Mouse (Mus musculus): Measurements from ENCODE around the gene Efcab6. TPM values are rescaled to one million over a fixed set of nuclear protein-coding genes. Genes with fewer than 3 reads are reported as not detected.

Efcab6 gene
- polyA plus RNA-seq, 1 experiment from 2014 or later = 0.29 TPM

GRCm38 (mm10) chr15:84086775-84087174 is 21.6 kb upstream of the Efcab6 start:
- H3K4me2 ChIP-seq = no peak overlapping the region
- H3K27ac ChIP-seq (ENCODE audit: low read depth, low read length) = no peak overlapping the region
- no peaks in the 10 kb centered on the region for H3K36me3 ChIP-seq (ENCODE audit: control insufficient read depth, insufficient read depth, low read length)
- H3K4me1 ChIP-seq (ENCODE audit: control insufficient read depth, insufficient read depth, low read length) = no peaks in the 10 kb centered on the region
- no peaks in the 10 kb centered on the region for H3K9me3 ChIP-seq (ENCODE audit: control insufficient read depth, low read length)
- no peak overlapping the region for H3K4me3 ChIP-seq (ENCODE audit: low read depth, low read length)
- no peak overlapping the region for H3K9ac ChIP-seq (ENCODE audit: low read length)
- WGBS = 66% methylated on average over 9 of the region's 9 CpGs
- DNase-seq (ENCODE audit: low spot score, missing footprints) (peak; percentile 66), ATAC-seq (ENCODE audit: low FRiP score) (no peak)
- no peaks in the 10 kb centered on the region for H3K27me3 ChIP-seq (ENCODE audit: control insufficient read depth, insufficient read depth, low read length)

DNA sequence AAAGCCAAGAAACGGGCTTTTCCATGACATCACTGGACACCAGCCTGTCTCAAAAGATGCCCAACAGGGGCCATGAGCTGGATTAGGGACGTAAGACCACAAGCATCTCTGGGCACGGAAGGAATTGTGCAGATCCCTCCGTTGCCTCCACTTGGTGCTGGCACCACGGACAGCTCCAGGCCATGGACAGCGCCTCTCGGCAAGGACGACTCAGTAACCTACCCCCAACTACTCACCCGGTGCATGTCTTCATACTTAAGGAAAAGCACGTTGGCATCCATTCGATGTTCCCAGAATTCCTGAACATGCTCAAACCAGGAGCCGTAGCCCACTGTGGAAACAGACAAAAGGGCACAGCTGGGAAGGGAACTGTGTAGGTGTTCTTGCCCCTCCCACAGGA is 21.2 kb upstream of the Efcab6 start:
- no peak overlapping the region for H3K27ac ChIP-seq (ENCODE audit: low read depth, low read length)
- ATAC-seq (ENCODE audit: low FRiP score) = no peak
- H3K4me1 ChIP-seq (ENCODE audit: control insufficient read depth, insufficient read depth, low read length) = no peaks in the 10 kb centered on the region
- no peaks in the 10 kb centered on the region for H3K9me3 ChIP-seq (ENCODE audit: control insufficient read depth, low read length)
- WGBS = 48% methylated on average over 12 of the region's 12 CpGs
- no peaks in the 10 kb centered on the region for H3K36me3 ChIP-seq (ENCODE audit: control insufficient read depth, insufficient read depth, low read length)
- H3K27me3 ChIP-seq (ENCODE audit: control insufficient read depth, insufficient read depth, low read length) = no peaks in the 10 kb centered on the region
- H3K9ac ChIP-seq (ENCODE audit: low read length) = no peak overlapping the region
- peak; percentile 77 for DNase-seq (ENCODE audit: low spot score, missing footprints)
- H3K4me3 ChIP-seq (ENCODE audit: low read depth, low read length) = no peak overlapping the region
- no peak overlapping the region for H3K4me2 ChIP-seq

- Histone ChIP-seq H3K4me1 (ENCODE audit: control insufficient read depth, insufficient read depth, low read length) (no peaks in the 10 kb centered on the region; the same call in 1 of the 2 replicates), H3K9ac (ENCODE audit: low read length) (no peak overlapping the region), H3K4me2 (no peak overlapping the region), H3K4me3 (ENCODE audit: low read depth, low read length) (no peak overlapping the region), H3K36me3 (ENCODE audit: control insufficient read depth, insufficient read depth, low read length) (no peaks in the 10 kb centered on the region), H3K9me3 (ENCODE audit: control insufficient read depth, low read length) (no peaks in the 10 kb centered on the region), H3K27me3 (ENCODE audit: control insufficient read depth, insufficient read depth, low read length) (no peaks in the 10 kb centered on the region), H3K27ac (ENCODE audit: low read depth, low read length) (no peak overlapping the region)
- DNase-seq (ENCODE audit: low spot score, missing footprints) (no peak), ATAC-seq (ENCODE audit: low FRiP score) (no peak)
- WGBS = 87% methylated on average over 7 of the region's 7 CpGs
Measured at GRCm38 (mm10) chr15:84080069-84080468, 14.9 kb upstream of the Efcab6 start.

GRCm38 (mm10) chr15:84079519-84079918 is 14.3 kb upstream of the Efcab6 start:
- H3K36me3 ChIP-seq (ENCODE audit: control insufficient read depth, insufficient read depth, low read length) = no peaks in the 10 kb centered on the region
- DNase-seq (ENCODE audit: low spot score, missing footprints) (no peak), ATAC-seq (ENCODE audit: low FRiP score) (no peak)
- WGBS = 88% methylated on average over 2 of the region's 2 CpGs
- H3K9me3 ChIP-seq (ENCODE audit: control insufficient read depth, low read length) = no peaks in the 10 kb centered on the region
- no peak overlapping the region for H3K27ac ChIP-seq (ENCODE audit: low read depth, low read length)
- no peaks in the 10 kb centered on the region; the same call in none of the 2 replicates for H3K4me1 ChIP-seq (ENCODE audit: control insufficient read depth, insufficient read depth, low read length)
- no peak overlapping the region for H3K9ac ChIP-seq (ENCODE audit: low read length)
- H3K4me3 ChIP-seq (ENCODE audit: low read depth, low read length) = no peak overlapping the region
- H3K27me3 ChIP-seq (ENCODE audit: control insufficient read depth, insufficient read depth, low read length) = no peaks in the 10 kb centered on the region
- H3K4me2 ChIP-seq = no peak overlapping the region

GRCm38 (mm10) chr15:84078667-84079066 is 13.5 kb upstream of the Efcab6 start:
- H3K36me3 ChIP-seq (ENCODE audit: control insufficient read depth, insufficient read depth, low read length) = no peaks in the 10 kb centered on the region
- H3K27ac ChIP-seq (ENCODE audit: low read depth, low read length) = no peak overlapping the region
- no peaks in the 10 kb centered on the region; the same call in none of the 2 replicates for H3K4me1 ChIP-seq (ENCODE audit: control insufficient read depth, insufficient read depth, low read length)
- no peaks in the 10 kb centered on the region for H3K9me3 ChIP-seq (ENCODE audit: control insufficient read depth, low read length)
- no peak overlapping the region for H3K9ac ChIP-seq (ENCODE audit: low read length)
- no peak for ATAC-seq (ENCODE audit: low FRiP score)
- no peak overlapping the region for H3K4me3 ChIP-seq (ENCODE audit: low read depth, low read length)
- DNase-seq (ENCODE audit: low spot score, missing footprints) = peak; percentile 10
- 88% methylated on average over 13 of the region's 13 CpGs for WGBS
- H3K27me3 ChIP-seq (ENCODE audit: control insufficient read depth, insufficient read depth, low read length) = no peaks in the 10 kb centered on the region
- H3K4me2 ChIP-seq = no peak overlapping the region

GRCm38 (mm10) chr15:84077151-84077550 is 12.0 kb upstream of the Efcab6 start:
- Histone ChIP-seq H3K4me2 (no peak overlapping the region), H3K27me3 (ENCODE audit: control insufficient read depth, insufficient read depth, low read length) (peaks cover 4% of the 10 kb centered on the region; the same call in 1 of the 2 replicates), H3K4me1 (ENCODE audit: control insufficient read depth, insufficient read depth, low read length) (no peaks in the 10 kb centered on the region; the same call in none of the 2 replicates), H3K27ac (ENCODE audit: low read depth, low read length) (no peak overlapping the region), H3K36me3 (ENCODE audit: control insufficient read depth, insufficient read depth, low read length) (no peaks in the 10 kb centered on the region), H3K4me3 (ENCODE audit: low read depth, low read length) (no peak overlapping the region), H3K9ac (ENCODE audit: low read length) (no peak overlapping the region), H3K9me3 (ENCODE audit: control insufficient read depth, low read length) (no peaks in the 10 kb centered on the region)
- DNase-seq (ENCODE audit: low spot score, missing footprints) = peak; percentile 72
- ATAC-seq (ENCODE audit: low FRiP score) = no peak
- WGBS = 60% methylated on average over 17 of the region's 17 CpGs

GRCm38 (mm10) chr15:84074705-84075185 is 9.6 kb upstream of the Efcab6 start:
- peaks cover 7% of the 10 kb centered on the region; the same call in 1 of the 2 replicates for H3K27me3 ChIP-seq (ENCODE audit: control insufficient read depth, insufficient read depth, low read length)
- no peaks in the 10 kb centered on the region for H3K36me3 ChIP-seq (ENCODE audit: control insufficient read depth, insufficient read depth, low read length)
- no peaks in the 10 kb centered on the region for H3K9me3 ChIP-seq (ENCODE audit: control insufficient read depth, low read length)
- no peak overlapping the region for H3K27ac ChIP-seq (ENCODE audit: low read depth, low read length)
- ATAC-seq (ENCODE audit: low FRiP score) (0 out of 2 replicates have a peak, but pooled peaks have one; percentile 15), DNase-seq (ENCODE audit: low spot score, missing footprints) (peak; percentile 91)
- H3K4me2 ChIP-seq = peak overlapping the region; percentile 39
- no peaks in the 10 kb centered on the region; the same call in none of the 2 replicates for H3K4me1 ChIP-seq (ENCODE audit: control insufficient read depth, insufficient read depth, low read length)
- WGBS = 15% methylated on average over 17 of the region's 17 CpGs
- 0 out of 2 replicates have a peak overlapping the region, but pooled peaks have one; percentile 5 for H3K4me3 ChIP-seq (ENCODE audit: low read depth, low read length)
- peak overlapping the region; percentile 52 for H3K9ac ChIP-seq (ENCODE audit: low read length)

DNA sequence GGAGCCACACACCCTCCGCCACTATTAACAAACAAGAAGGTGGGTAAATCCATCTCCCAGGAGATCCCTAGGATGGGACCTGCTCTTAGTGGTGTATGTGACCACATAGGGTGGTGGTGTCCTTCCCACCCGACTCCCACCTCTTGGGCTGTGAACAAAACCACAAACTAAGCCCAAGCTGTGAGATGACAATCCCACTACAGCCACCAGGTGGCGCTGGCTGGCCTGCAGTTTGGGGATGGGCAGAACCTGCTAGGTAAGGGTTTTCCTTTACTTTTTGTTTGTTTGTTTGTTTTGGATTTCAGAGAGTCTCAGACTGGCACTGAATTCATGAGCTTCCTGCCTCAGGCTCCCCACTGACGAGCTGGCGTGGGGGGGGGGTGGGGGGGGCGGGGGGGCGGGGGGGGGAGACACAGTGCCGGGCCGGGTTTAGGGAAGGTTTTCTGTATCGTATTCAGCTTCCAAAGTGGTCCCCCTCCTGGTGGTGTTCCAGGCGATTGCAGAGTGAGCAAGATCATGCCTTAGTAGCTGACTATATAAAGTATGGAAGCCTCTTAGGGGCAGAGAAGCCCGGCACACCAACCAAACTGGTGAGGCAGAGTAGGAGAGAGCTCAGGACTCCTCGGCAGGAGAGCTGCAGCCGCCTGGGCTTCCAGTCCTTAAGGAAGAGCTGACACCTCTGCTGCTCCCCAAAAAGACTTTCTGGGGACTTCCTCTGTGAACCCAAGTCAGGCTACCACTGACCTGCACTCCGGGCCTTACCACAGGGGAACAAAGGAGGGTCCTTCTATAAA is 8.9 kb upstream of the Efcab6 start:
- peaks cover 10% of the 10 kb centered on the region for H3K27me3 ChIP-seq (ENCODE audit: control insufficient read depth, insufficient read depth, low read length)
- 0 out of 2 replicates have a peak overlapping the region, but pooled peaks have one; percentile 5 for H3K4me3 ChIP-seq (ENCODE audit: low read depth, low read length)
- no peak overlapping the region for H3K27ac ChIP-seq (ENCODE audit: low read depth, low read length)
- ATAC-seq (ENCODE audit: low FRiP score) = peak; percentile 30; the same call in 1 of the 2 replicates
- DNase-seq (ENCODE audit: low spot score, missing footprints) = peak; percentile 99
- 10% methylated on average over 9 of the region's 15 CpGs for WGBS
- H3K4me1 ChIP-seq (ENCODE audit: control insufficient read depth, insufficient read depth, low read length) = peaks cover 3% of the 10 kb centered on the region
- H3K9ac ChIP-seq (ENCODE audit: low read length) = peak overlapping the region; percentile 52
- peak overlapping the region; percentile 39 for H3K4me2 ChIP-seq
- H3K9me3 ChIP-seq (ENCODE audit: control insufficient read depth, low read length) = no peaks in the 10 kb centered on the region
- H3K36me3 ChIP-seq (ENCODE audit: control insufficient read depth, insufficient read depth, low read length) = no peaks in the 10 kb centered on the region

DNA sequence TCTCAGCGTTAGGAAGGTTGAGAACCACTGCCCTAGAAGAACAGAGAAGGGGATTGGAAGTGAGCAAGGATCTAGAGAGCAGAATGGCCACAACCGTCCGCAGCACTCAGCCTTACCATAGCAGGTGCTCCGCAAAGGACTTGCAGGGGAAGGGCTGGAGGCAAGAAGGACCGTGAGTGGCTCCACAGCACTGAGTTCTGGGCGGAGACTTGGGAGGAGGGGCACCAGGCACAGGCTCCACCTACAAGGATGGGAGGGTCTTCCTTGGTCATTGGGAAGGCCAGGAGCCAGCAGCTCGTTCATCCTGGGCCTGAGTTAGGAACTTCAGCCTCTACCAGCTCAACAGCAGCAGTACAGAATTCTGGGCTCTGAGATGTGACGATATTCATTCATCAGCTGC is 7.9 kb upstream of the Efcab6 start:
- Histone ChIP-seq H3K36me3 (ENCODE audit: control insufficient read depth, insufficient read depth, low read length) (no peaks in the 10 kb centered on the region), H3K9ac (ENCODE audit: low read length) (no peak overlapping the region), H3K9me3 (ENCODE audit: control insufficient read depth, low read length) (no peaks in the 10 kb centered on the region), H3K4me3 (ENCODE audit: low read depth, low read length) (no peak overlapping the region), H3K4me1 (ENCODE audit: control insufficient read depth, insufficient read depth, low read length) (peaks cover 3% of the 10 kb centered on the region), H3K4me2 (no peak overlapping the region), H3K27ac (ENCODE audit: low read depth, low read length) (no peak overlapping the region), H3K27me3 (ENCODE audit: control insufficient read depth, insufficient read depth, low read length) (peaks cover 17% of the 10 kb centered on the region)
- WGBS = 19% methylated on average over 8 of the region's 8 CpGs
- ATAC-seq (ENCODE audit: low FRiP score) = no peak
- DNase-seq (ENCODE audit: low spot score, missing footprints) = peak; percentile 66
